13 mouse cellular contexts compared by ENCODE assay signal in the genomic region with DNA sequence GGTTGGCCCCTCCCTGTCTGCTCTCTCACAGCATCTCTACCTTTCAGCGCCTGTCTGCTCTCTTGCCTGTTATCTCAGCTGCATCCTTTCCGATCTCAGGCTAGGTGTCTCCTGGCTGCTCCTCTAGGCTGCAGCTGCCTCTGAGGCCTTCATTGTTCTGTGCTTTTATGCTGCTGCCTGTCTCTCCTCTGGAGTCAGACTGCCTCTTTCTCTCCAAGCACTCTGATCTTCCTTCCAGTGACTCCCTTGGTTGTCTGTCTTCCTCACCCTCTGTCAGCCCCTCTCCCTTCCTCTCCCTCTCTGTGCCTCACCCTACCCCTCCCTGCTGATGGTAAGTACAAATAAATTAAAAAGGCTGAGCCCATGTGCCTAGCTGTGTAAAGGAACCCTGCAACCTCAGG.
DNase-seq lines count a peak whose midpoint lies in the region; ATAC-seq and TF ChIP-seq lines count a peak whose summit lies in the region.
"Had no signal": no experiment of that assay in that cellular context is flagged by ENCODE, and none has a peak within 500 bp of the region (broad histone marks: within the 10 kb centered on the region; RNA-seq: fewer than 3 reads in every experiment).

No protein-coding gene starts in this region.

- H3K4me2 ChIP-seq in forebrain, postnatal 0 days (ENCODE audit: low read depth) = no peak overlapping the region
- H3K4me2 ChIP-seq in midbrain, embryonic 11.5 days = no peak overlapping the region
- H3K4me2 ChIP-seq: liver, embryonic 11.5 days had no signal

- peak; percentile 42; the same call in 1 of the 2 replicates for ATAC-seq in forebrain, postnatal 0 days
- ATAC-seq in midbrain, embryonic 11.5 days (ENCODE audit: low FRiP score) = peak; percentile 60

- H3K4me1 ChIP-seq in forebrain, postnatal 0 days (ENCODE audit: insufficient read depth) = peaks cover 16% of the 10 kb centered on the region
- peaks cover 28% of the 10 kb centered on the region for H3K4me1 ChIP-seq in midbrain, embryonic 11.5 days (ENCODE audit: control insufficient read depth, insufficient read depth, low read length)

- no peaks in the 10 kb centered on the region for H3K27me3 ChIP-seq in forebrain, postnatal 0 days (ENCODE audit: insufficient read depth, low read length)
- H3K27me3 ChIP-seq in midbrain, embryonic 11.5 days (ENCODE audit: control insufficient read depth, insufficient read depth, low read length) = peaks cover 2% of the 10 kb centered on the region; the same call in 1 of the 2 replicates

- TF ChIP-seq CTCF in forebrain, postnatal 0 days (IDR thresholded peaks at IDR 0.05; ENCODE audit: low read depth) = no peak

- H3K4me3 ChIP-seq in forebrain, postnatal 0 days (ENCODE audit: low read depth, low read length) = no peak overlapping the region
- H3K4me3 ChIP-seq in midbrain, embryonic 11.5 days (ENCODE audit: low read depth, low read length) = no peak overlapping the region
- H3K4me3 ChIP-seq: left cerebral cortex, adult 2 months had no signal

- 12% methylated on average over 2 of the region's 2 CpGs for WGBS in forebrain, postnatal 0 days
- 10% methylated on average over 2 of the region's 2 CpGs for WGBS in midbrain, embryonic 11.5 days

- H3K36me3 ChIP-seq in forebrain, postnatal 0 days (ENCODE audit: insufficient read depth) = no peaks in the 10 kb centered on the region
- no peaks in the 10 kb centered on the region for H3K36me3 ChIP-seq in midbrain, embryonic 11.5 days (ENCODE audit: control insufficient read depth, insufficient read depth, low read length)

- peak; percentile 34 for DNase-seq in retina, postnatal 1 day
- DNase-seq in retina, embryonic 14.5 days (ENCODE audit: low spot score) = no peak
- peak; percentile 52 for DNase-seq in forebrain, postnatal 0 days
- peak; percentile 92 for DNase-seq in midbrain, embryonic 11.5 days (ENCODE audit: low spot score, missing footprints)
- DNase-seq in heart, adult 18-20 months = no peak
- DNase-seq in spleen, adult 12 weeks (ENCODE audit: low spot score) = no peak
- DNase-seq in spleen, postnatal 4 days (ENCODE audit: low spot score in 2 of 2) = no peak
- DNase-seq in right cerebral cortex, postnatal 10 days (ENCODE audit: low spot score in 2 of 2) = no peak
- DNase-seq: adrenal gland, postnatal 10 days; kidney, adult 18-20 months; thymus, adult 18-20 months had no signal

- no peaks in the 10 kb centered on the region for H3K9me3 ChIP-seq in forebrain, postnatal 0 days (ENCODE audit: low read length)
- H3K9me3 ChIP-seq in midbrain, embryonic 11.5 days (ENCODE audit: control insufficient read depth, low read length) = no peaks in the 10 kb centered on the region

- 0 out of 2 replicates have a peak overlapping the region, but pooled peaks have one; percentile 7 for H3K9ac ChIP-seq in forebrain, postnatal 0 days
- peak overlapping the region; percentile 44 for H3K9ac ChIP-seq in midbrain, embryonic 11.5 days (ENCODE audit: low read length)

- H3K27ac ChIP-seq in forebrain, postnatal 0 days (ENCODE audit: low read depth, low read length) = peak overlapping the region; percentile 68
- H3K27ac ChIP-seq in midbrain, embryonic 11.5 days (ENCODE audit: low read depth, low read length) = peak overlapping the region; percentile 48; the same call in 1 of the 2 replicates
- H3K27ac ChIP-seq: left cerebral cortex, adult 2 months had no signal

Comparison
In these comparisons a context has a peak if more than half of its experiments do, and no peak if none do; other contexts are left out.
1. DNase-seq: peak in retina, postnatal 1 day (single experiment), forebrain, postnatal 0 days (single experiment) and midbrain, embryonic 11.5 days (single experiment); none in retina, embryonic 14.5 days (single experiment), heart, adult 18-20 months (0 of 2), spleen, adult 12 weeks (single experiment), spleen, postnatal 4 days (0 of 2) and right cerebral cortex, postnatal 10 days (0 of 2).